Mouse (Mus musculus): ENCODE results near the gene Fars2. TPM values are rescaled to one million over a fixed set of nuclear protein-coding genes. Genes with fewer than 3 reads are reported as not detected.

Gene Fars2
- polyA plus RNA-seq, 1 experiment from 2014 or later: 23.5 TPM

- WGBS: 95% methylated on average over 2 of the region's 2 CpGs
- Histone ChIP-seq H3K27me3 (replicated peaks; ENCODE audit: low read depth, poor library complexity, severe bottlenecking) (no peaks in the 10 kb centered on the region), H3K36me3 (replicated peaks) (no peaks in the 10 kb centered on the region), H3K4me3 (no peak overlapping the region), H3K9me3 (no peaks in the 10 kb centered on the region), H3K27ac (replicated peaks) (no peak overlapping the region), H3K4me1 (no peaks in the 10 kb centered on the region)
- no peak for DNase-seq (ENCODE audit: low spot score)
Observed at GRCm38 (mm10) chr13:36468963-36469362, 351.8 kb downstream of the Fars2 start.

- 73% methylated on average over 2 of the region's 2 CpGs for WGBS
- no peaks in the 10 kb centered on the region for H3K27me3 ChIP-seq (replicated peaks; ENCODE audit: low read depth, poor library complexity, severe bottlenecking)
- DNase-seq (ENCODE audit: low spot score): no peak
- H3K4me3 ChIP-seq: no peak overlapping the region
- no peaks in the 10 kb centered on the region for H3K36me3 ChIP-seq (replicated peaks)
- no peaks in the 10 kb centered on the region for H3K9me3 ChIP-seq
- H3K4me1 ChIP-seq: no peaks in the 10 kb centered on the region
- H3K27ac ChIP-seq (replicated peaks): no peak overlapping the region
Observed at GRCm38 (mm10) chr13:36469412-36470125, 352.4 kb downstream of the Fars2 start.

- no peak for DNase-seq (ENCODE audit: low spot score)
- no peaks in the 10 kb centered on the region for H3K36me3 ChIP-seq (replicated peaks)
- peaks cover 5% of the 10 kb centered on the region; the same call in 1 of the 2 replicates for H3K4me1 ChIP-seq
- WGBS: 83% methylated on average over 5 of the region's 5 CpGs
- no peaks in the 10 kb centered on the region for H3K9me3 ChIP-seq
- H3K27me3 ChIP-seq (replicated peaks; ENCODE audit: low read depth, poor library complexity, severe bottlenecking): no peaks in the 10 kb centered on the region
- H3K27ac ChIP-seq (replicated peaks): no peak overlapping the region
- no peak overlapping the region for H3K4me3 ChIP-seq
Observed at GRCm38 (mm10) chr13:36477648-36478047, 360.4 kb downstream of the Fars2 start.

- no peaks in the 10 kb centered on the region for H3K36me3 ChIP-seq (replicated peaks)
- no peak for DNase-seq (ENCODE audit: low spot score)
- 68% methylated on average over 3 of the region's 3 CpGs for WGBS
- H3K9me3 ChIP-seq: no peaks in the 10 kb centered on the region
- H3K4me3 ChIP-seq: no peak overlapping the region
- no peak overlapping the region for H3K27ac ChIP-seq (replicated peaks)
- peaks cover 5% of the 10 kb centered on the region; the same call in 1 of the 2 replicates for H3K4me1 ChIP-seq
- H3K27me3 ChIP-seq (replicated peaks; ENCODE audit: low read depth, poor library complexity, severe bottlenecking): no peaks in the 10 kb centered on the region
Observed at GRCm38 (mm10) chr13:36478243-36478642, 361.0 kb downstream of the Fars2 start.

GRCm38 (mm10) chr13:36480101-36480500 is 362.9 kb downstream of the Fars2 start:
- no peaks in the 10 kb centered on the region for H3K27me3 ChIP-seq (replicated peaks; ENCODE audit: low read depth, poor library complexity, severe bottlenecking)
- no peaks in the 10 kb centered on the region for H3K36me3 ChIP-seq (replicated peaks)
- no peak for DNase-seq (ENCODE audit: low spot score)
- peaks cover 5% of the 10 kb centered on the region; the same call in 1 of the 2 replicates for H3K4me1 ChIP-seq
- no peaks in the 10 kb centered on the region for H3K9me3 ChIP-seq
- no peak overlapping the region for H3K27ac ChIP-seq (replicated peaks)
- H3K4me3 ChIP-seq: no peak overlapping the region
- WGBS: 90% methylated on average over 2 of the region's 2 CpGs

GRCm38 (mm10) chr13:36484391-36484790 is 367.2 kb downstream of the Fars2 start:
- no peaks in the 10 kb centered on the region for H3K9me3 ChIP-seq
- no peaks in the 10 kb centered on the region for H3K36me3 ChIP-seq (replicated peaks)
- no peak overlapping the region for H3K27ac ChIP-seq (replicated peaks)
- DNase-seq (ENCODE audit: low spot score): no peak
- no peak overlapping the region for H3K4me3 ChIP-seq
- 96% methylated on average over 2 of the region's 2 CpGs for WGBS
- no peaks in the 10 kb centered on the region for H3K27me3 ChIP-seq (replicated peaks; ENCODE audit: low read depth, poor library complexity, severe bottlenecking)
- no peaks in the 10 kb centered on the region for H3K4me1 ChIP-seq

- no peak overlapping the region for H3K27ac ChIP-seq (replicated peaks)
- H3K27me3 ChIP-seq (replicated peaks; ENCODE audit: low read depth, poor library complexity, severe bottlenecking): no peaks in the 10 kb centered on the region
- no peak overlapping the region for H3K4me3 ChIP-seq
- no peak for DNase-seq (ENCODE audit: low spot score)
- no peaks in the 10 kb centered on the region for H3K36me3 ChIP-seq (replicated peaks)
- 0 out of 2 replicates have a peak, but pooled peaks cover 3% of the 10 kb centered on the region for H3K4me1 ChIP-seq
- no peaks in the 10 kb centered on the region for H3K9me3 ChIP-seq
- WGBS: 87% methylated on average over 11 of the region's 11 CpGs
Observed at GRCm38 (mm10) chr13:36486756-36487155, 369.5 kb downstream of the Fars2 start.

GRCm38 (mm10) chr13:36489365-36489764 is 372.2 kb downstream of the Fars2 start:
- no peak for DNase-seq (ENCODE audit: low spot score)

GRCm38 (mm10) chr13:36490612-36491011 is 373.4 kb downstream of the Fars2 start:
- Histone ChIP-seq H3K9me3 (no peaks in the 10 kb centered on the region), H3K4me1 (0 out of 2 replicates have a peak, but pooled peaks cover 3% of the 10 kb centered on the region), H3K36me3 (replicated peaks) (no peaks in the 10 kb centered on the region), H3K4me3 (no peak overlapping the region), H3K27me3 (replicated peaks; ENCODE audit: low read depth, poor library complexity, severe bottlenecking) (no peaks in the 10 kb centered on the region), H3K27ac (replicated peaks) (no peak overlapping the region)
- DNase-seq (ENCODE audit: low spot score): no peak
- WGBS: 69% methylated on average over 7 of the region's 7 CpGs

More at GRCm38 (mm10) chr13:36489365-36489764, 372.2 kb downstream of the Fars2 start:
- H3K4me3 ChIP-seq: no peak overlapping the region
- no peaks in the 10 kb centered on the region for H3K9me3 ChIP-seq
- H3K27ac ChIP-seq (replicated peaks): no peak overlapping the region
- 83% methylated on average over 2 of the region's 2 CpGs for WGBS
- H3K27me3 ChIP-seq (replicated peaks; ENCODE audit: low read depth, poor library complexity, severe bottlenecking): no peaks in the 10 kb centered on the region
- H3K36me3 ChIP-seq (replicated peaks): no peaks in the 10 kb centered on the region
- 0 out of 2 replicates have a peak, but pooled peaks cover 3% of the 10 kb centered on the region for H3K4me1 ChIP-seq

- DNase-seq (ENCODE audit: low spot score): no peak
- H3K27me3 ChIP-seq (replicated peaks; ENCODE audit: low read depth, poor library complexity, severe bottlenecking): no peaks in the 10 kb centered on the region
- no peak overlapping the region for H3K27ac ChIP-seq (replicated peaks)
- H3K4me3 ChIP-seq: no peak overlapping the region
- WGBS: 82% methylated on average over 3 of the region's 3 CpGs
- no peaks in the 10 kb centered on the region for H3K36me3 ChIP-seq (replicated peaks)
- H3K4me1 ChIP-seq: 0 out of 2 replicates have a peak, but pooled peaks cover 3% of the 10 kb centered on the region
- no peaks in the 10 kb centered on the region for H3K9me3 ChIP-seq
Observed at GRCm38 (mm10) chr13:36492397-36492796, 375.2 kb downstream of the Fars2 start.

- H3K27me3 ChIP-seq (replicated peaks; ENCODE audit: low read depth, poor library complexity, severe bottlenecking): no peaks in the 10 kb centered on the region
- H3K4me3 ChIP-seq: no peak overlapping the region
- H3K4me1 ChIP-seq: 0 out of 2 replicates have a peak, but pooled peaks cover 3% of the 10 kb centered on the region
- 75% methylated on average over 2 of the region's 2 CpGs for WGBS
- no peaks in the 10 kb centered on the region for H3K36me3 ChIP-seq (replicated peaks)
- no peak for DNase-seq (ENCODE audit: low spot score)
- no peak overlapping the region for H3K27ac ChIP-seq (replicated peaks)
- no peaks in the 10 kb centered on the region for H3K9me3 ChIP-seq
Observed at GRCm38 (mm10) chr13:36493294-36493693, 376.1 kb downstream of the Fars2 start.

- H3K4me1 ChIP-seq: 0 out of 2 replicates have a peak, but pooled peaks cover 3% of the 10 kb centered on the region
- H3K27me3 ChIP-seq (replicated peaks; ENCODE audit: low read depth, poor library complexity, severe bottlenecking): no peaks in the 10 kb centered on the region
- H3K36me3 ChIP-seq (replicated peaks): no peaks in the 10 kb centered on the region
- no peak for DNase-seq (ENCODE audit: low spot score)
- 88% methylated on average over 7 of the region's 7 CpGs for WGBS
- H3K9me3 ChIP-seq: no peaks in the 10 kb centered on the region
- no peak overlapping the region for H3K27ac ChIP-seq (replicated peaks)
- no peak overlapping the region for H3K4me3 ChIP-seq
Observed at GRCm38 (mm10) chr13:36493762-36494161, 376.6 kb downstream of the Fars2 start.

GRCm38 (mm10) chr13:36495980-36496379 is 378.8 kb downstream of the Fars2 start:
- DNase-seq (ENCODE audit: low spot score): no peak
- 88% methylated on average over 2 of the region's 2 CpGs for WGBS
- H3K4me3 ChIP-seq: no peak overlapping the region
- H3K27me3 ChIP-seq (replicated peaks; ENCODE audit: low read depth, poor library complexity, severe bottlenecking): no peaks in the 10 kb centered on the region
- H3K27ac ChIP-seq (replicated peaks): no peak overlapping the region
- no peaks in the 10 kb centered on the region for H3K9me3 ChIP-seq
- H3K36me3 ChIP-seq (replicated peaks): no peaks in the 10 kb centered on the region
- H3K4me1 ChIP-seq: peaks cover 8% of the 10 kb centered on the region
